Mouse (Mus musculus) testis, adult 2 months (tissue): ENCODE measurements at regions not wholly inside any gene's neighbourhood (a gene's known extent, or its start where the extent isn't known, plus 50 kb on each side); places are given as distances from the start of the nearest gene placed in this dataset.

Experiments
- CTCF ChIP-seq: fragments of 200-500 bp; IDR thresholded peaks from 2 replicates; pipeline ENCODE4 v1.5.1; 2012; ENCODE audit warnings: low read depth, mild to moderate bottlenecking, inconsistent platforms, low read length, moderate library complexity; ENCODE audit not compliant: control insufficient read depth, insufficient read depth, insufficient replicate concordance
- POLR2A ChIP-seq: fragments of 200-500 bp; IDR thresholded peaks from 2 replicates; pipeline ENCODE4 v1.6.1; 2012; ENCODE audit warnings: low read depth, mild to moderate bottlenecking, inconsistent platforms, low read length, moderate library complexity; ENCODE audit not compliant: control insufficient read depth

- TF ChIP-seq POLR2A (no peak), CTCF (no peak)
Observed at GRCm38 (mm10) chr10:70824461-70824860, 168.7 kb upstream of the Phyhipl start.
